Mouse (Mus musculus): Measurements from ENCODE around the gene Anapc11.

DNA sequence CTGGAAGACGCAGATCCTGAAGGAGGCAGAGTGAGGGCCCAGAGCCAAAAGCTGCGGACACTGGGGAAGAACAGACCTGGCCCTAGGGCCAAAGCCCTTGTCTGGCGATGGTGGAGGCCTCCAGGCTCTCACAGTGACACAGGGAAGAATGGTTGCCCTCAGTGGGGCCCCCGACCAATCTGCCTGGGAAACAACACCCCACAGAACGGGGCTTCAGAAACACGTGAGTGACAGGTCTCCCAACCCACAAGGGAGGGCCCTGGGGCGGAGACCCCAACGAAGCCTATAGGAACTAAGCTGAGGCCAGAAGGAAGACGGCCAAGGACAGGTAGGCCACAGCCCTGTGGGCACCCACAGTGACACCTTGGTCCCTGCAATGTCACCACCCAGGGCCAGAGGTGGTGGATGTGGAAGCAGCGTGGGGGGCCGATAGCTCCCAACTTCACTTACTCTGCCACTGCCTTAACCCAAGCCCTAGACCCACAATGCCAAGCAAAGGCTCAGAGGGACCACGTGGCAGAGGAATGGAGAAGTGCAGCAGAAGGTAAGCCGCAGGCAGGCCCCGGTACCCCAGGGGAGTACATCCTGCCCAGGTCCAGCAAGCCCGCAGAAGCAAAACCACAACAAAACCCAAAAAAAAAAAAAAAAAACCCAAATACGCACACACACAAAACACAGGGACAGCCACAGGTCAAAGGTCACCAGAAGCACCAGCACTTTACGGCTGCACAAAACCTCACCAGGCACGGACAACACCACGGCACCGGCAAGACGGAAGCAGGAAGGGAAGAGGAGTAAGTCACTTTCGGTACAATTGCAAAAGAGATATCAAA is 29.5 kb downstream of the Anapc11 start:
- TF ChIP-seq CTCF (IDR thresholded peaks at IDR 0.05; ENCODE audit: control insufficient read depth, insufficient read depth, insufficient read length) (no peak), MAX (IDR thresholded peaks at IDR 0.05) (no peak)

Measured in C2C12 (cell line).